ENCODE assay signal across 11 mouse cellular contexts in genomic region chr17:25595495-25595894, GRCm38 (mm10). TPM values are rescaled to one million over a fixed set of nuclear protein-coding genes. Genes with fewer than 3 reads are reported as not detected.
DNase-seq lines count a peak whose midpoint lies in the region; ATAC-seq and TF ChIP-seq lines count a peak whose summit lies in the region.
"Had no signal": no experiment of that assay in that cellular context is flagged by ENCODE, and none has a peak within 500 bp of the region (broad histone marks: within the 10 kb centered on the region; RNA-seq: fewer than 3 reads in every experiment).

No protein-coding gene starts in this region.

- TF ChIP-seq CTCF in liver, adult 2 months (IDR thresholded peaks at IDR 0.05; ENCODE audit: low read depth, low read length) = peak; percentile 48

- H3K4me2 ChIP-seq in embryonic facial prominence, embryonic 11.5 days (ENCODE audit: low read depth, low read length) = no peak overlapping the region
- H3K4me2 ChIP-seq in forebrain, embryonic 13.5 days = no peak overlapping the region
- H3K4me2 ChIP-seq: lung, embryonic 14.5 days had no signal

- no peaks in the 10 kb centered on the region for H3K9me3 ChIP-seq in embryonic facial prominence, embryonic 11.5 days (replicated peaks; ENCODE audit: control insufficient read depth, low read length)
- peaks cover 6% of the 10 kb centered on the region; the same call in 1 of the 2 replicates for H3K9me3 ChIP-seq in embryonic facial prominence, embryonic 10.5 days
- no peaks in the 10 kb centered on the region for H3K9me3 ChIP-seq in forebrain, embryonic 13.5 days (replicated peaks)

- peaks cover 2% of the 10 kb centered on the region; the same call in 1 of the 2 replicates for H3K36me3 ChIP-seq in embryonic facial prominence, embryonic 11.5 days (replicated peaks; ENCODE audit: control insufficient read depth, insufficient read depth, low read depth, low read length)
- peaks cover 53% of the 10 kb centered on the region for H3K36me3 ChIP-seq in embryonic facial prominence, embryonic 10.5 days (replicated peaks)
- H3K36me3 ChIP-seq in liver, adult 2 months (ENCODE audit: control insufficient read depth, insufficient read depth, low read length) = peaks cover 2% of the 10 kb centered on the region; the same call in 1 of the 2 replicates
- peaks cover 13% of the 10 kb centered on the region for H3K36me3 ChIP-seq in forebrain, embryonic 13.5 days (ENCODE audit: poor library complexity, severe bottlenecking)

- no peak for DNase-seq in embryonic facial prominence, embryonic 11.5 days (ENCODE audit: low spot score)
- DNase-seq in embryonic facial prominence, embryonic 10.5 days (ENCODE audit: low spot score) = no peak
- peak; percentile 64 for DNase-seq in liver, adult 2 months (ENCODE audit: extremely low read depth, low read depth, low spot score)
- DNase-seq in liver = no peak
- DNase-seq in adrenal gland, adult 2 months = peak; percentile 79
- DNase-seq: lung, embryonic 14.5 days had no signal

- ATAC-seq in embryonic facial prominence, embryonic 11.5 days (replicated peaks; ENCODE audit: insufficient number of reproducible peaks, low FRiP score, low TSS enrichment, low read depth) = no peak
- ATAC-seq in megakaryocyte-erythroid progenitor cell, adult 5-6 weeks (replicated peaks; ENCODE audit: low FRiP score, low TSS enrichment, poor library complexity, severe bottlenecking) = peak; percentile 47; the same call in 1 of the 2 replicates
- ATAC-seq in inflammation-experienced regulatory T-cells, adult 6 months = no peak
- ATAC-seq in forebrain, embryonic 13.5 days = no peak

- no peak for TF ChIP-seq POLR2A in liver, adult 2 months (IDR thresholded peaks at IDR 0.05; ENCODE audit: extremely low read depth, insufficient read depth, low read length)

- H3K79me2 ChIP-seq in liver, adult 2 months (ENCODE audit: control insufficient read depth, insufficient read depth, low read length) = no peaks in the 10 kb centered on the region

- 85% methylated on average over 5 of the region's 5 CpGs for WGBS in embryonic facial prominence, embryonic 11.5 days
- WGBS in embryonic facial prominence, embryonic 10.5 days = 88% methylated on average over 5 of the region's 5 CpGs
- 45% methylated on average over 5 of the region's 5 CpGs for WGBS in liver, adult 2 months
- 93% methylated on average over 5 of the region's 5 CpGs for WGBS in forebrain, embryonic 13.5 days

- H3K4me3 ChIP-seq in embryonic facial prominence, embryonic 11.5 days (ENCODE audit: low read depth, low read length) = no peak overlapping the region
- H3K4me3 ChIP-seq in embryonic facial prominence, embryonic 10.5 days = no peak overlapping the region
- H3K4me3 ChIP-seq in liver, adult 2 months (ENCODE audit: insufficient read depth, low read depth, low read length) = no peak overlapping the region
- no peak overlapping the region for H3K4me3 ChIP-seq in forebrain, embryonic 13.5 days
- H3K4me3 ChIP-seq: erythroblast, embryonic 14.5 days; myocyte had no signal

- H3K27me3 ChIP-seq in embryonic facial prominence, embryonic 11.5 days (ENCODE audit: control insufficient read depth, insufficient read depth, low read length) = no peaks in the 10 kb centered on the region
- peaks cover 9% of the 10 kb centered on the region; the same call in 1 of the 2 replicates for H3K27me3 ChIP-seq in embryonic facial prominence, embryonic 10.5 days (replicated peaks; ENCODE audit: low read depth, poor library complexity, severe bottlenecking)
- H3K27me3 ChIP-seq in liver, adult 2 months (ENCODE audit: control insufficient read depth, insufficient read depth, low read length) = no peaks in the 10 kb centered on the region
- H3K27me3 ChIP-seq in forebrain, embryonic 13.5 days = no peaks in the 10 kb centered on the region

- H3K4me1 ChIP-seq in embryonic facial prominence, embryonic 11.5 days (ENCODE audit: control insufficient read depth, insufficient read depth, low read length) = peaks cover 6% of the 10 kb centered on the region
- peaks cover 59% of the 10 kb centered on the region for H3K4me1 ChIP-seq in embryonic facial prominence, embryonic 10.5 days
- no peaks in the 10 kb centered on the region for H3K4me1 ChIP-seq in liver, adult 2 months (ENCODE audit: control insufficient read depth, insufficient read depth, low read length)
- peaks cover 12% of the 10 kb centered on the region for H3K4me1 ChIP-seq in forebrain, embryonic 13.5 days

- 0 out of 2 replicates have a peak overlapping the region, but pooled peaks have one; percentile 10 for H3K27ac ChIP-seq in embryonic facial prominence, embryonic 11.5 days (replicated peaks; ENCODE audit: low read depth, low read length)
- H3K27ac ChIP-seq in embryonic facial prominence, embryonic 10.5 days (replicated peaks) = no peak overlapping the region
- H3K27ac ChIP-seq in liver, adult 2 months (replicated peaks; ENCODE audit: insufficient read depth, low read depth, low read length) = no peak overlapping the region
- no peak overlapping the region for H3K27ac ChIP-seq in forebrain, embryonic 13.5 days

- no peak overlapping the region for H3K9ac ChIP-seq in embryonic facial prominence, embryonic 11.5 days (replicated peaks; ENCODE audit: low read length)
- H3K9ac ChIP-seq in liver, adult 2 months (ENCODE audit: low read depth, low read length) = no peak overlapping the region
- H3K9ac ChIP-seq in forebrain, embryonic 13.5 days = no peak overlapping the region
- H3K9ac ChIP-seq: lung, embryonic 14.5 days had no signal

RNA-seq across cellular contexts. Expression of gene Lmf1, which starts 16.6 kb away (rescaled TPM):
- polyA plus RNA-seq in embryonic facial prominence, embryonic 11.5 days (2014; fragmentation: Nextera tagmentation; extraction: Ambion mirVana) = 24.9 and 25.7 TPM in 2 replicates
- polyA plus RNA-seq in embryonic facial prominence, embryonic 10.5 days (2016; fragmentation: Nextera tagmentation; extraction: Ambion mirVana) = 26.3 and 26.6 TPM in 2 replicates
- total RNA-seq in liver, adult 2 months (2014; rRNA removed) = 26.9 and 31.3 TPM in 2 replicates
- polyA plus RNA-seq in liver, adult 2 months (2012; rRNA removed) = 35.2 and 38.4 TPM in 2 replicates
- 10 to 100 TPM; 40.4 to 42.6 TPM for total RNA-seq in adrenal gland, adult 2 months (2021)
- 30.3 and 35.8 TPM in 2 replicates for polyA plus RNA-seq in adrenal gland, adult 2 months (2012; rRNA removed)
- total RNA-seq in megakaryocyte-erythroid progenitor cell, adult 5-6 weeks (2014; fragmentation: Nextera tagmentation) = 17.6 and 24.2 TPM in 2 replicates
- total RNA-seq in megakaryocyte-erythroid progenitor cell, adult 5-6 weeks (2017) = 3.2 and 4.8 TPM in 2 replicates
- 10 to 100 TPM; 11.3 to 19.4 (median 16.5) TPM for polyA plus RNA-seq in inflammation-experienced regulatory T-cells, adult 6 months (2017; shearing (Covaris generic))
- polyA plus RNA-seq in forebrain, embryonic 13.5 days (2015; fragmentation: Nextera tagmentation; extraction: Ambion mirVana) = 19.7 and 20.9 TPM in 2 replicates

RNA-seq across cellular contexts. Expression of gene Sox8, which starts 25.0 kb away (rescaled TPM):
- polyA plus RNA-seq in embryonic facial prominence, embryonic 11.5 days (2014; fragmentation: Nextera tagmentation; extraction: Ambion mirVana) = 6.2 and 9.5 TPM in 2 replicates
- polyA plus RNA-seq in embryonic facial prominence, embryonic 10.5 days (2016; fragmentation: Nextera tagmentation; extraction: Ambion mirVana) = 12.5 and 13.1 TPM in 2 replicates
- total RNA-seq in liver, adult 2 months (2014; rRNA removed) = not detected in 2 replicates
- not detected in 2 replicates for polyA plus RNA-seq in liver, adult 2 months (2012; rRNA removed)
- total RNA-seq in adrenal gland, adult 2 months (2021) = 1 to 10 TPM in 1 of 2 experiments, under 1 TPM in 1; 0.83 to 1.5 TPM
- polyA plus RNA-seq in adrenal gland, adult 2 months (2012; rRNA removed) = 1.6 and 2.8 TPM in 2 replicates
- not detected in 2 replicates for total RNA-seq in megakaryocyte-erythroid progenitor cell, adult 5-6 weeks (2014; fragmentation: Nextera tagmentation)
- total RNA-seq in megakaryocyte-erythroid progenitor cell, adult 5-6 weeks (2017) = not detected in 2 replicates
- not detected for polyA plus RNA-seq in inflammation-experienced regulatory T-cells, adult 6 months (2017; shearing (Covaris generic))
- polyA plus RNA-seq in forebrain, embryonic 13.5 days (2015; fragmentation: Nextera tagmentation; extraction: Ambion mirVana) = 15.3 and 17.5 TPM in 2 replicates
- polyA plus RNA-seq: erythroblast, embryonic 14.5 days had no signal

Comparison
In these comparisons a context has a peak if more than half of its experiments do, and no peak if none do; other contexts are left out.
1. DNase-seq: peak in liver, adult 2 months (single experiment) and adrenal gland, adult 2 months (single experiment); none in embryonic facial prominence, embryonic 11.5 days (single experiment), embryonic facial prominence, embryonic 10.5 days (single experiment) and liver (single experiment).